Mouse (Mus musculus) Patski (cell line): ENCODE results near the gene Fzr1. TPM values are rescaled to one million over a fixed set of nuclear protein-coding genes. Genes with fewer than 3 reads are reported as not detected.

Source experiments
- ATAC-seq: fragments of 100-300 bp; one replicate; pipeline ENCODE4 v1.8.0; 2021
- CTCF ChIA-PET: fragments of 350-600 bp; sonication (Branson Sonifier 250); formaldehyde crosslinking; loops from one replicate; lab custom pipeline; 2022; ENCODE audit warnings: inconsistent platforms; lab: Charles Lee
- POLR2A ChIA-PET: fragments of 350-600 bp; sonication (Branson Sonifier 250); formaldehyde crosslinking; loops from one replicate; lab custom pipeline; 2022; ENCODE audit warnings: antibody characterized with exemption, inconsistent platforms; lab: Charles Lee
- DNase-seq: peaks from one replicate; pipeline ENCODE4 v3.0.0-alpha.2; 2011; ENCODE audit warnings: low read depth, low spot score
- H3K27me3 ChIP-seq: fragments of 371-371 bp; one replicate; pipeline ENCODE4 v1.5.1; 2021
- CTCF ChIP-seq: fragments of 100-300 bp; IDR thresholded peaks from one replicate; pipeline ENCODE4 v1.5.1; 2021
- in situ Hi-C: fragments of 300-500 bp; cut with MboI; formaldehyde crosslinking; loops from 3 replicates; pipeline ENCODE4 v1.11.1; 2018; ENCODE audit warnings: low pct_unique_long_range_greater_than_20kb, mixed read lengths
- polyA plus RNA-seq: library from polyadenylated mRNA; unstranded; gene quantifications from one replicate; pipeline ENCODE4 v1.2.3, GENCODE M21; 2021

Gene Fzr1
- polyA plus RNA-seq = 62.1 TPM

DNA sequence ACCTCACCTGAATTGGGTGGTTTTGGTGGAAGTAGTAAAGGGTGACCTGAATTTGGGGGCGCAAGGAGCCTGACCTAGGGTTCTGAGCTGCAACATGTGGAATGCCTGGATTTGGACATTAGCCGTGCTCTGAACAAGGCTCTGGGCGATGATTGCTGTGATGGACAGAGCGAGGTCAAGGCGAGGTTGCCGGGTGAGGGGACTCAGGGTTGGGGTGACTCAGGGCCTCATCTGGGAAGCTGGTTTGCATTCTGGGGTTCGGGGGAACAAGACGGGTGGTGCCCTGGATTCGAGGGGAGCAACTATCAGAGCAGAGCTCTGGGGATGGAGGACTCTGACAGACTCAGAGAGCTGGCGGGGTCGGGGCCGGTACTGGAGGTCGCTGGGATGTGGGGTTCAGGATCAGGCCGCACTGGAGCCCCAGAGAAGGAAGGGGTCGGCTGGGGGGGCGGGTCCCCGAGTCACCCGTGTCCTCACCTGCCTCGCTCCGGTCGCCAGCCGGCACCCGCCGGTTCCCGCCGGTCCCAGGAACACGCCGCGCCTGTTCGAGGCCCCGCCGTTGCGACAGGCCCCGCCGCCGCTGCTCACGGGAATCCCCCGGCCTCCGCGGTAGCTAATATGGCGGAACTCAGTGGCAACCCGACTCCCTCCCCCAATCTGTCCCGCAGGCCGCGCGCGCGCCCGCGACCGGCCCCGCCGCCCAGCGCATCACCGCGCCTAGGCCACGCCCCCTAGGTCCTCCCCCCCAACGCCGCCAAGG, at the start of gene Fzr1:
TSS of gene Fzr1 (minus strand) at position 724 of the 760 bp plus-strand sequence.
- in situ Hi-C loops = no loop called here
- DNase-seq = no peak

DNA sequence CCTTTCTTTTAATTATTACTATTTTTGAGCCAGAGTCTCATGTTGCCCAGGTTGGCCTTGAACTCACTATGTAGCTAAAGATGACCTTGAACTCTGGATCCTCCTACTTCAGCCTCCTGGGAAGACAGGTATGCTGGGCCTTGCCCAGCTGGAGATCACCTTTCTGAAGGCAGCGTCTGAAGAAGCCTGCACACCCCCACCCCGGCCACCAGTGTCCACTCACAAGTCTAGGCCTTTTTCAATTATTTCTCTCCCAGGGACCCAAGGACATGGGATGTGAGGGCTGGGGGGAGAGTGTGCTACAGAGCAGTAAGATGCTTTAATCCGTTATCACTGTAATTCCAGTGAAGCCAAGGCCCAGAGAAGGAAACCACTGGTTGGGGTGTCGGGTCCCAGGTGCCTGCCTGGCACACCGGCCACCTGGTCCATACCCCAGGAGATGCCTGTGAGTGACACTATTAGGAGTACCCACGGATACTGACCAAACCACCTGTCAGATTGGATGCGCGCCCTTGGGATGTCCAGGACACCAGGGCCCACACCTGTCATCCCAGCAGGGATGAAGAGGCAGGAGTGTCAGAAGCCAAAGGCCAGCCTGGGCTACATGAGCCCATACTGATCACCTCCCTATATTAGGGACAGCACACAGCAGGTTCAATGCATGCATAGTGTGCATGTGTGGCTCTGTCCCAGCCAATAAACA, 49.6 kb upstream of the Fzr1 start:
- ChIA-PET POLR2A (no interaction called here), CTCF (no interaction called here)
- no peaks in the 10 kb centered on the region for H3K27me3 ChIP-seq
- DNase-seq (no peak), ATAC-seq (no peak)
- no peak for TF ChIP-seq CTCF
- in situ Hi-C loops = no loop called here

More for the DNA sequence above, at the start of gene Fzr1:
- POLR2A ChIA-PET = interaction anchor here (1.0 to 1.3 kb wide), 3 partner anchors 14 to 75 kb away, joined by 3 to 4 read pairs (median 3); no protein-coding TSS in a partner anchor
- ATAC-seq = peak; percentile 3
- no peaks in the 10 kb centered on the region for H3K27me3 ChIP-seq
- CTCF ChIA-PET = interaction anchor here (0.8 to 1.9 kb wide), 6 partner anchors 12 to 89 kb away, joined by 3 to 7 read pairs (median 3); partner anchors contain the start of gene Pip5k1c
- TF ChIP-seq CTCF = no peak

DNA sequence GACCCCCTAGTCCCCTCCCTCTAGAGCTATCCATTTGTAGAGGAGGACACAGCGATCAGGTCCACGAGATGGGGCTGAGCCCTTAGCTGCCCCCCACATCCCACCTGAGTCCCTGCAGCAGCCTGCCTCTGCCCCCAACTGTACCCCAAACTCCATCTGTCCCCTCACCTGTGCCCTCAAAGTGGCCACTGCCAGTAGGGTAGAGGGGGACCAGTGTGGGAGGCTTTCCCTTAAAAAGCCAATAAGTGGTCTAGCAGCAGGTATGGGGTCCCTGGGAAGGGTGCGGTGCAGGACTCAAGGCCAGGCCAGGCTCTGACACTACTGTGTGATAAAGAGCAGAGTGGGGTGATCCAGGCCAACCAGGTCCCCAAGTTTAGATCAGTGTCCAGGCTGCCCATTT, 49.0 kb upstream of the Fzr1 start:
- CTCF ChIA-PET = no interaction called here
- ATAC-seq = no peak
- H3K27me3 ChIP-seq = no peaks in the 10 kb centered on the region
- in situ Hi-C loops = no loop called here
- no peak for DNase-seq
- POLR2A ChIA-PET = no interaction called here
- TF ChIP-seq CTCF = no peak

DNA sequence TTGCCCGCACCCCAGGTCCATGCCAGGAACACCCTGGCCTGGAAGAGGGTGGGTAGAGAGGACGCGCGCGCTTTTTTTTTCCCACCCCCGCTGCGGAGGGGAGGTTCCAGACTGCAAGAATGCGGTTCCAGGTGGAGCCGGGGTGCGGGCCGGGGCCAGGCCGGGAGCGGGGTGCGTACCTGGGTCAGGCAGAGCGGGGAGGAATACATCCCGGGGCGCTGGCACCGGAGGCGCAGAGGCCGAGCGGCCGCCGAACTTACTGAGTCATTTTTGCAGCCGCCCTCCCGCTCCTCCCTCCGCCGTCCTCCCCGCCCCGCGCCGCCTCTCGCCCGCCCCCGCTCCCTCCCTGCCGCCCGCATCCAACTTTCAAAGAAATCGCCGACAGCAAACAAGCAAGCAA, 48.6 kb upstream of the Fzr1 start:
- POLR2A ChIA-PET = no interaction called here
- in situ Hi-C loops = no loop called here
- TF ChIP-seq CTCF = no peak
- ATAC-seq (no peak), DNase-seq (no peak)
- no peaks in the 10 kb centered on the region for H3K27me3 ChIP-seq
- CTCF ChIA-PET = no interaction called here

DNA sequence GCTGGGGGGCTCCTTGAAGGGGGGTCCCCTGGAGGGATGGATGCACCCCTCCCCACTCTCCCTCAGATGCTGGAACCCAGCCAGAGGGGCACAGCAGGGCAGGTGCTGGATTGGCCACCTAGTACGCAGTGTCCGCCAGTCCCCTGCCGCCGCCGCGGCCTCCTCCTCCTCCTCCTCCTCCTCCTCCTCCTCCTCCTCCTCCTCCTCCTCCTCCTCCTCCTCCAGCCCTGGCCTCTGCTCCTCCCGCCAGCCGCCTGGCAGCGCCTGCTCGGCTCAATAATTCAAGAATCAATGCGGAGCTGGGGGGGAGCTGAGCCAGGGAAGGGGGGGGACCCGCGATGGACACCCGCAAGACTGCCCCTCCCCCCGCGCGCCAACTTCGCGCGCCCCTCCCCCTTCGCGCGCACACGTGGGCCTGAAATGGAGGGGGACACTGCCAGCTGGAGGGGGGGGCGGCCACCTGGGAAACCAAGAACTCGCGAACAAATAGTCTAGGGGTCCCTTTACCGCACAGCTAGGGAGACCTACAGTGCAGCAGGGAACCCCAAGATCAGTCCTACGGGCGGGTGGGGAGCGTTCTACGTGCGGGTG, 47.9 kb upstream of the Fzr1 start:
- H3K27me3 ChIP-seq = no peaks in the 10 kb centered on the region
- ATAC-seq (no peak), DNase-seq (no peak)
- ChIA-PET CTCF (interaction anchor here (1.5 kb wide), 1 partner anchor 21 kb away, joined by 3 read pairs; no protein-coding TSS in a partner anchor), POLR2A (no interaction called here)
- in situ Hi-C loops = no loop called here
- TF ChIP-seq CTCF = no peak

DNA sequence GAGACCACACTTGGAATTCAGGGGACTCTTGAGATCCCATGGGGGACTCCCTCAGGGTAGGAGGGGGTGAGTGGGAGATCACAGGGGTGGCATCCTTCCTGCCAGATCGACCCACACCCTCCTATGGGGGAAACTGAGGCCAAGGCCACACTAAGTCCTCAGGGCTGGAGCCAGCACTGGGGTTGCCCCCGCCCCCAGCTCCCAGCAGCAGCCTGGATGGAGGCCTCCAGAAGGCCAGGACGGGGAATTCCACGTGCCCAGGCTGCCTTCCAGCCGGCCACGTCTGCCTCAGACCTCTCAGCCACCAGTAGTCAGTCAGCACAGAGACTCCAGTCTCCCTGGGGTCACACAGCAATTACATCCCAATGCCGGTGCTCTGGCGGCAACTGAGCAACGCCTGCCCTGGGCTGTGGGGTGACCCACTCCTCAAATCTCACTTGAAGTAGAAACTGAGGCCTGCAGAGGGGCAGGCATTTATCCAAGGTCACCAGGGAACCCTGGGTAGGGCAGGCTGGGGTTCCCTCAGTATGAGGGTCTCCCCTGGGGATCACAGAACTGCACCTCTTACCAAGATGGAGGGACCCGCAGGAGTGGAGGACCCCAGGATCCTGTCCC, 47.0 kb upstream of the Fzr1 start:
- POLR2A ChIA-PET = no interaction called here
- DNase-seq (no peak), ATAC-seq (no peak)
- in situ Hi-C loops = no loop called here
- no peaks in the 10 kb centered on the region for H3K27me3 ChIP-seq
- CTCF ChIA-PET = interaction anchor here (1.5 kb wide), 1 partner anchor 20 kb away, joined by 3 read pairs; no protein-coding TSS in a partner anchor
- TF ChIP-seq CTCF = no peak

DNA sequence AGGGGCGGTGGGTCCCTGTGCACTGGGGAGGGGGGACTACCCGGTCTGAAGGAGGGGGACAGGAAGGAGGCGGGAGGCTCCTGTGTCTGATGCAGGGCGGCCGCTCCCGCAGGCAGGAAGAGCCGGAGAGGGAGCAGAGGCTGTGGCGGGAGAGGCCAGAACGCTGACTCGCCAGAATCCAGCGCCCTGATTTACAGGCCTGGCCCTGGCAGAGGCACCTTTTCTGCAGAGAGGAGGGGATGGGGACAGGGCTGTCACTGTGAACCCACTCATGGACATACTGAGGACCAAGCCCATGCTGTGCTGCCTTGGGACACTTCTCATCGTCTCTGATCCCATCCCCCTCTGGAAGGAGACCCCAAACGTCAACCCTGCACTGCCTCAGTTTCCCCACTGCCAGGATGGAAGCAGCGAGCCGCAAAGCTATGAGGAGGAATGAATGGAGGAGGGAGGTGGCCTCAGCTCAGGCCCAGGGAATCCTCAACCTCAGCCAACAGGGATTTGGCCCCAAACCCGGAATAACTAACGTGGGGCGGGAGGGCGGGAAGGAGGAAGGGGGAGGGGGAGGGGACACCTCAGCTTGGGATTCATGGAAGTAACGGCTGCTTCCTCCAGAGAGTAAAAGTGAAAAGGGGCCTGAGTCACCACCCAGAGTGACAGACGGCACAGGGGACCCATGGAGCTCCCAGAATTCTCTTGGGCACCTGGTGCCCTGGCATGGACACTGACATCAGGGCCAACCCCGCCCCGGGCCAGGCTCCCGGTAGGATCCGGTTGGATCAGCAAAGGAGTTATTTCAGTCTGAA, 46.1 kb upstream of the Fzr1 start:
- no peaks in the 10 kb centered on the region for H3K27me3 ChIP-seq
- in situ Hi-C loops = no loop called here
- no peak for DNase-seq
- CTCF ChIA-PET = interaction anchor here (1.5 kb wide), 1 partner anchor 19 kb away, joined by 3 read pairs; no protein-coding TSS in a partner anchor
- POLR2A ChIA-PET = interaction anchor here (0.5 kb wide), 1 partner anchor 41 kb away, joined by 6 read pairs; no protein-coding TSS in a partner anchor
- no peak for TF ChIP-seq CTCF
- ATAC-seq = no peak

DNA sequence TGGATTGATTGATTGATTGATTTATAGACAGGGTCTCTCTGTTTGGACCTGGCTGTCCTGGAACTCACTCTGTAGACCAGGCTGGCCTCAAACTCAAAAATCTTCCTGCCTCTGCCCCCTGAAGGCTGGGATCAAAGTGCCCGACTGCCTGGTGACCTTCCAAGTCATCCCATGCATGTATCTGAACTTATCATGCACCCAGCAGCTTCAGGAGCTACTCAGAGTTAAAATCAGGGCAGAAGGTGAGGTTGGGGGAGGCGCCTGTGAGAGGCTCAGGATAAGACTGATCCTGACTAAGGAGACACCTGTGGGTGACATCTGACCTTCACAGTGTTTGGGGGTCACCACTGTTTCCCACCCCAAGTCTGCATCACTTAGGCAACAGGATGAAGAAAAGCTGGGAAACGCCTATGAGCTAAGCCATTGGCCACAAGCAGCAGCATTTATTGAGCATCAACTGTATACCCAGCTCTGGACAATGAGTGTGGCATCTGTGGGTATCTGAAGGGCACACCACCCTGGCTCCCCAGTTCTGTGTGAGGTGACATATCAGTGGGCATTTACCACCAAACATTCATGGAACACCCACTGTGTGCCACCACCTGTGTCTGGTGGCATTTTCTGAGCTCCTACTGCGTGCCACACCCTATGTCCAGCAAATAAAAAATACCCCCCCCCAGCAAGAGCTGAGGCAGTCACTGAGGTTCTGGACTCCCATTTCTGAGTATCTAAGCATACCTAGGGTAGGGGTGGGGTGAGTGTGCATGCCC, 45.3 kb upstream of the Fzr1 start:
- in situ Hi-C loops = no loop called here
- ChIA-PET CTCF (interaction anchor here (1.5 kb wide), 1 partner anchor 18 kb away, joined by 3 read pairs; no protein-coding TSS in a partner anchor), POLR2A (no interaction called here)
- no peaks in the 10 kb centered on the region for H3K27me3 ChIP-seq
- no peak for TF ChIP-seq CTCF
- DNase-seq (no peak), ATAC-seq (no peak)

DNA sequence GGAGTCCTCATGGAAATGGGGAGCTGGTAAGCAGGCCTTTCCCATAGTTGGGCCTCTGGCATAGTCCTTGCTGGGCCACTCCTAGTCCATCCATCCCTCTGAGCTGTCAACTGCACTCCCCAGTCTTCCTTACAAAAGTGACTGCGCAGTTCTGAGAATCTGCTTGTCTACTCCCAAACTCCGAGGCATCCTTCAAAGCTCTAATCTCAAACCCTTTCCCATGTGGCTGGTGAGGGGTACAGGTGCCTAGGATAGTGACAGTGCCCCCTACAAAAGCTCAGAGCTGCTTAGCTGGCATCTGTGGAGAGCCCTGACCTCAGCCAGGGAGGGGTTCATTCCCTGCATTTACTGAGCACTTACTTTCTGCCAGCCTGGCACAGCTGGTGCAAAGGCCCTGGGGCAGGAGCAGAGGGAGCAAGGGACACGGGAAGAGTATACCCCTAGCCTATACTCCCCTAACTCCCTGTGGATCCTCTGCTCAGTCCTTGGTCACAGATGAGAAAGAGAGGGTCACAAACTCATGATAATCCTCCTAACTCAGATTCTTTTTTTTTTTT, 44.4 kb upstream of the Fzr1 start:
- DNase-seq (no peak), ATAC-seq (no peak)
- no peaks in the 10 kb centered on the region for H3K27me3 ChIP-seq
- ChIA-PET POLR2A (no interaction called here), CTCF (interaction anchor here (1.0 to 1.5 kb wide), 2 partner anchors 12 to 17 kb away, joined by 3 to 5 read pairs; no protein-coding TSS in a partner anchor)
- in situ Hi-C loops = no loop called here
- TF ChIP-seq CTCF = no peak
